Mouse (Mus musculus): ENCODE measurements around the gene Hbb-bh2.
"Not testable (repeated sequence)": the region's sequence is repeated elsewhere in the genome, so short reads cannot be mapped to it uniquely, and the experiment has no call there.

The Hbb-bh2 gene

DNA sequence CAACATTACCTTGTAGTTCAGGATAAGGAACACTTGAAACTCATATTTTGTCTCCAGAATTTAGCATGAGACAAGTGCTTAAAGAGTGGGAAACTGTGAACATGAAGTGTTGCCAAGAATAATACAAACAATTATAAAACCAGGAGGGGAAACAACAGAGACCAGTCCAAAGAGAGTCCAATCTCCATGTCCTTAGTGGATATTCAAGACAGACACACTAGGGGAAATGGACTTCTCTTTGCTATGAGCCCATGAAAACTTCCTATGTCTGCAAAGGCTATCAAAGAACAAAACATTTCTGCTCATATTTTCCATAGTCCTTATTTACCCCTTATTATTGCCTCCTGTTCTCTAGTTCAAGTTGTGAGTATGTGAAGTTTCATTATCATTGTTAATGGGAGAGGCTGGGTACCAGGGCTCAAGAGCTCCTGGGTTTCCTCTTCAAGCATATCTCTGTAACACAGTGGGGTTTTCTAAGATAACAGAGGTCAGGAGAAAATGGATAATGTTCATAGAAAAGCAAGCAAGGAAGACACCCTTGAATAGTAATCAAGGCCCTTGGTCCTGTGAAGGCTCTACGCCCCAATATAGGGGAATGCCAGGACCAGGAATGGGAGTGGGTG lies 29.0 kb downstream of the Hbb-bh2 start:
- DNase-seq: no peak

DNA sequence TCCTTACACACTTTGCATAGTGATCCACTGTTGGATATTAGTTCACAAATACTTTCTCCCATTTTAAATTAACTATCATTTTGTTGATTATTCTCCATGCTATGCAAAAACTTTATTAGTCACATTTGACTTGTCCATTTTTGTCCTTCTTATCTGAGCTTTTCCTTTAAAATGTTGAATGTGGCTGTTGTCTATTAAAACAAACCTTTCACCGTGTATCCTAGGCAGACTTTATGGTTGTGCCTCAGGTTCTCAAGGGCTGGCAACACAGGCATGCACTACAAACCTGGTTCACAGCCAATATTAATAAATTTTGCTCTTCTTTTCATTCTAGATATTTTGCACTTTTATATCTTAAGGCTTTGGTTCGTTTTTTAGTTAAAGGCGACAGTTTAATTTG lies 29.6 kb downstream of the Hbb-bh2 start:
- no peak for DNase-seq

DNA sequence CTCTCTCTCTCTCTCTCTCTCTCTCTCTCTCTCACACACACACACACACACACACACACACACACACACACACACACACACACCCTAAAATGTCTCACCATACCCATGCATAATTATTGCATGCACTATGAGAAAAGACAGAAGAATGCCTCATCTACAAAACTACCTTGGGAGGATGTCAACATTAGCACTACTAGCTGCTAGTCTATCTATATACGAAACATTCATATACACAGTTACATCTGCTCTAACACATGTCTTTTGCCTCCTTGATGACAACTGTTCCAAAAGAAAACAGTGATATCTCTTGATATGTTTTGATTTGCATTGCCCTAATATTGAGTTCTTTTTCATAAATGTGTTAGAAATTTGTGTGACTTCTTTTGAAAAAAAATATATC lies 30.0 kb downstream of the Hbb-bh2 start:
- DNase-seq: no peak

DNA sequence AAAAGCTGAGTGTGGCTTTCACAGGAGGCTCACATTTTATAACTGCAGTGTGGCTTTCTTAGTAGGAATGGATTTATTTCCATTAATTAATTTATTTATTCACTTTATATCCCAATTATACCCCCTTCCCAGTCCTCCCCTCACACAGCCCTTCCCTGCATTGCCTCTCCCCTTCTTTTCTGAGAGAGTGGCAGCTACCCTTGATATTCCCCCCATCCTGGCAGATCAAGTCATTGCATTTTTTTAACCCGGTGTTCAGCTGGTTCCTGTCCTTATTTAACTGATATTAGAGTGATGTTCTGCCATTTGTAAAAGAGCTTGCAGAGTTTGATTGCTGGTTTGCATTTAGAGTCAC lies 30.5 kb downstream of the Hbb-bh2 start:
- DNase-seq: no peak

DNA sequence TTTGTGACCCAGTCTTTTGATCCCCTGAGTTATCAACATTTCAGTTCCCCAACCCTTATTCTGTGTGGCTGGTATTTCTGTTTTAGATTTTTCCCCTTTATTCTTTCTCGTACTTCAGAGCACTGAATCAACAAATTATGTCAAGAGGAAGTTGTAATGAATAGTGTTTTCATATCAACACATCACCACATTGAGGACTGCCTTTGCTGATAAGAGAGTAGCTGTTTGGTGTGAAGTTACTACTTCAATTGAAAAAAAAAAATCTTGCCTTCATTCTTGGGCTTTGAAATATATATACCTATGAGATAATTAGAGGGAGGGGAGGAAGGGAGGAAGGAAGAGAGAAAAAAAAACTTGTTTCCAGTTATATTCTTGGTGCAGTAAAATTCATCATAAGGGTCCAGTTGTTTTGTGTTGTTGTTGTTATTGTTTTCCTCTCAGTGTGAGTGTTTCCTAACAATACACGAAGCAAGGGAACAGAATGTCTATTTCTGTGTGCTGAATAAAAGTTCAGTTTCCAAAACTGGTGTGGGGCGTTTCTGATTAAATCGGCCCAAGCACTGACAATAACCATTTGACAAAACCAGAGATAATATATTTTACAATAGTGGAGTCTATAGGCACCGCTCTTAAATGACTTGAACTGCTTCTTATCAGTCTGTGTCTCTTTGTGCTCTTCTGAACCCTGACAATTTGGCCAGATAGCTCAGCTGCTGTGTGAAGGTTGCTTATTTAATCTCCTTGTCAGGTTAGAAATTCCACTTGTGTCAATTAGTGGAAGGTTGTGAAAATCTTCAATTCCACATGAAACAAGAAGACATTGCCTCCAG lies 31.1 kb downstream of the Hbb-bh2 start:
- no peak for DNase-seq

DNA sequence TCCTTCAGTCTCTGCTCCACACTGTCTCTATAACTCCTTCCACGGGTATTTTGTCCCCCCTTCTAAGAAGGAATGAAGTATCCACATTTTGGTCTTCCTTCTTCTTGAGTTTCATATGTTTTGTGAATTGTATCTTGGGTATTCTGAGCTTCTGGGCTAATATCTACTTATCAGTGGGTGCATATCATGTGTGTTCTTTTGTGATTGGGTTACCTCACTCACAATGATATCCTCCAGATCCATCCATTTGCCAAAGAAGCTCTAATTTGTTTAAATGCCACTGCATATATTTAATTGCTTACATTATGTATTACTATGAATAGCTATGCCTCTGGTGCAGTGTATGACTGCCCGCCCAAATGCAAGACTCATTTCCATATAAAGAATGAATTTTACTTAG lies 32.2 kb downstream of the Hbb-bh2 start:
- not testable (repeated sequence) for DNase-seq

DNA sequence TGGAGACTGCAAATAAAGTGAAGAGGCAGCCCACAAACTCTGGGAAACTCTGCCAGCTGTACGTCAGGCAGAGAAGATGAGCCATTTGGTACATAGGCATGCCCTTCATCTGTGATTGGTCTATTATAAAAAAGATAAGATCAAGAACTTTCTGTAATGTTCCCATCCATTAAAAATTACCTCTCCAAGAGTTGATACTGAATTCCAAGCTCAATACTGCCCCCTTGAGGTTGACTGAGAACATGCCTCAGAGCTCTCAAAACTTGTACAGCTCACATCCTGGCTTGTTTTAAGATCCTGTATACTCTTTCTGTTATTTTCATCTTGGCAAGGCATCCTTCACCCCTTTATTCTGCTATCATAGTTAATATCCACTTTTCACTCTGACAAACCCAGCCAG lies 33.5 kb downstream of the Hbb-bh2 start:
- peak; percentile 1 to 9 for DNase-seq

DNA sequence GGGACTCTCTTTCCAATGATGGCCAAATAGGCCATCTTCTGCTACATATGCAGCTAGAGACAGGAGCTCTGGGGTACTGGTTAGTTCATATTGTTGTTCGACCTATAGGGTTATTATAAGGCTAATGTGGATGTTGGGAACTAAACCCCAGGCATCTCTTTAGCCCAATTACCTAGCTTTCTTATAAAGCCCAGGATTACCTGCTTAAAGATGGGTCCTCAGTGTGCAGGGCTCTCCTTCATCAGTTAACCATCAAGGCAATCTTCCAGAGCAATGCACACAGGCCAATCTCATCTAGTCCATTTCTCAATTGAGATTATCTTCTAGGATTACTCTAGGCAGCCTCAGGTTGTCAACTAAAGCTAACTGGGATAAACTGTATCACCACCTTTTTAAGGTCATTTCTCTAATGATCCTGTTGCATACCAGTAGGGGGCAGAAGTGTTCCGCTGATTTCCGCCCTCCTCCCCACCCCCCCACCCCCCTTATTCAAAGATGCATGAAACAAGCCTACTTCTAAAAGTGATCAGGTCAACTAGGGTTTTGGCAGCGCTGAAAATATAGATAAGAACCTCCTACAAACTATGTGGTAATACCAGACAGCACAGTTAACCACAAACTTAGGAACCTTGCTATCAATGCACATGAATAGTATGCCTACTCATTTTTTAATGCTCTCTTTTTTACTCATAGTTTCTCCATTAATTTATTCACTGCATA lies 47.5 kb downstream of the Hbb-bh2 start:
- no peak for DNase-seq

DNA sequence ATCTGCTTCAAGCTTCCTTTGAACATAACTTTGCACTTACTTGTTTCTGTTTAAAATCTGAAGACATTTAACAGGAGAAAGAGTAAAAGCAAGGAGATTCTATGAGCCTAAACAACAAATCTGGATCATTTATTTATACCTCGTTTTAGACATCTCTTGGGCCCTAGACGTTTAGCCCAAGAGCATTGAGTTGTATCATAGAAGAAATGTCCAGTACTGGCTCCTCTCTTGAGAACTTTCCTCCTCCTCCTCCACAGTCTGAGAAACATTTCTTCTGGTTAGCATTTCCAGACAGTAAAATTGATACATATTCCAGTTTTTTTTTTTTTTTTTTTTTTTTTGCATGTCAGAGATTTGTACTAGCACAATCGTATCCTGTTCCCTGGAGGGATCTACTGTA lies 48.6 kb downstream of the Hbb-bh2 start, which contains the start of gene Olfr67:
TSS of gene Olfr67 (minus strand) at position 101 of the 400 bp plus-strand sequence.
- no peak for DNase-seq
